Mouse (Mus musculus) midbrain, embryonic 14.5 days (tissue): Measurements from ENCODE around the gene Vmn2r76. TPM values are rescaled to one million over a fixed set of nuclear protein-coding genes. Genes with fewer than 3 reads are reported as not detected.
A peak's percentile ranks its signal among the peaks of the same experiment; 100 is the strongest.
"Not testable (repeated sequence)": the region's sequence is repeated elsewhere in the genome, so short reads cannot be mapped to it uniquely, and the experiment has no call there.

Source experiments
- ATAC-seq: fragments of 200-750 bp; cut with Nextera tagmentation; 2 replicates; pipeline ENCODE4 v1.8.0; 2017; ENCODE audit warnings: moderate number of reproducible peaks, moderate library complexity; ENCODE audit not compliant: low FRiP score, low TSS enrichment
- DNase-seq: peaks from one replicate; pipeline ENCODE4 v3.0.0-alpha.2; 2015
- H3K27ac ChIP-seq: fragments of 300-500 bp; sonication (generic); replicated peaks from 2 replicates; pipeline ENCODE4 v1.5.1; 2014; ENCODE audit warnings: mild to moderate bottlenecking, low read depth, low read length, moderate library complexity
- H3K27me3 ChIP-seq: fragments of 300-500 bp; sonication (generic); 2 replicates; pipeline ENCODE4 v1.6.1; 2014; ENCODE audit warnings: low read length, control low read depth, mixed read lengths; ENCODE audit not compliant: control insufficient read depth, insufficient read depth
- H3K36me3 ChIP-seq: fragments of 300-500 bp; sonication (generic); 2 replicates; pipeline ENCODE4 v1.6.1; 2014; ENCODE audit warnings: low read length, control low read depth; ENCODE audit not compliant: control insufficient read depth, insufficient read depth
- H3K4me1 ChIP-seq: fragments of 300-500 bp; sonication (generic); 2 replicates; pipeline ENCODE4 v1.6.1; 2014; ENCODE audit warnings: mild to moderate bottlenecking, antibody characterized with exemption, low read length, control low read depth; ENCODE audit not compliant: control insufficient read depth, insufficient read depth
- H3K4me2 ChIP-seq: fragments of 300-500 bp; sonication (generic); 2 replicates; pipeline ENCODE4 v1.6.1; 2014; ENCODE audit warnings: mild to moderate bottlenecking, low read length, moderate library complexity
- H3K4me3 ChIP-seq: fragments of 300-500 bp; sonication (generic); replicated peaks from 2 replicates; pipeline ENCODE4 v1.5.1; 2014; ENCODE audit warnings: low read depth, low read length
- H3K9ac ChIP-seq: fragments of 300-500 bp; sonication (generic); replicated peaks from 2 replicates; pipeline ENCODE4 v1.6.1; 2014; ENCODE audit warnings: mild to moderate bottlenecking, low read length, moderate library complexity
- H3K9me3 ChIP-seq: fragments of 300-500 bp; sonication (generic); 2 replicates; pipeline ENCODE4 v1.6.1; 2016; ENCODE audit warnings: low read length, control low read depth, mixed read lengths; ENCODE audit not compliant: control insufficient read depth
- WGBS: fragments of 180-500 bp; shearing (Covaris S2); extraction: QIAGEN DNeasy Blood & Tissue Kit; methylation state at CpG from one replicate; pipeline ENCODE4 v1.1.7; 2014; 5-methylcytosine and 5-hydroxymethylcytosine counted together
- polyA plus RNA-seq: library from polyadenylated mRNA; unstranded; fragments of >200 nt; fragmentation: Nextera tagmentation; extraction: Ambion mirVana; gene quantifications from 2 replicates; pipeline ENCODE4 v1.2.1, GENCODE M21; 2014

Gene Vmn2r76
- polyA plus RNA-seq, result not detected in 2 replicates

GRCm38 (mm10) chr7:86246208-86246607 lies at the start of gene Vmn2r76:
Vmn2r76 (minus strand) TSS chr7:86246308.
- H3K9ac ChIP-seq, result no peak within 1 kb of the TSS
- H3K27ac ChIP-seq, result no peak within 1 kb of the TSS
- no peak within 1 kb of the TSS for H3K4me2 ChIP-seq
- ATAC-seq (no peak), DNase-seq (no peak)
- WGBS, result 69% methylated on average over 1 of the region's 1 CpGs
- H3K36me3 ChIP-seq, result no peaks in the 10 kb centered on the region
- no peak within 1 kb of the TSS for H3K4me3 ChIP-seq
- no peaks in the 10 kb centered on the region for H3K4me1 ChIP-seq
- no peaks in the 10 kb centered on the region for H3K9me3 ChIP-seq
- no peaks in the 10 kb centered on the region for H3K27me3 ChIP-seq

GRCm38 (mm10) chr7:86277072-86277471 lies 31.0 kb upstream of the Vmn2r76 start, which contains the start of gene Olfr310:
Olfr310 (minus strand) TSS chr7:86277172.
- H3K4me2 ChIP-seq, result no peak within 1 kb of the TSS
- no peaks in the 10 kb centered on the region for H3K36me3 ChIP-seq
- no peak for ATAC-seq
- DNase-seq, result no peak
- WGBS, result 75% methylated on average over 1 of the region's 1 CpGs
- no peaks in the 10 kb centered on the region for H3K9me3 ChIP-seq
- no peak within 1 kb of the TSS for H3K4me3 ChIP-seq
- no peak within 1 kb of the TSS for H3K9ac ChIP-seq
- no peak within 1 kb of the TSS for H3K27ac ChIP-seq
- no peaks in the 10 kb centered on the region for H3K27me3 ChIP-seq
- H3K4me1 ChIP-seq, result no peaks in the 10 kb centered on the region

- Histone ChIP-seq H3K9me3 (no peaks in the 10 kb centered on the region), H3K27ac (no peak overlapping the region), H3K4me1 (no peaks in the 10 kb centered on the region), H3K36me3 (no peaks in the 10 kb centered on the region), H3K4me2 (no peak overlapping the region), H3K27me3 (no peaks in the 10 kb centered on the region), H3K4me3 (no peak overlapping the region), H3K9ac (no peak overlapping the region)
- ATAC-seq (0 out of 2 replicates have a peak, but pooled peaks have one; percentile 46), DNase-seq (peak; percentile 58)
Measured at GRCm38 (mm10) chr7:86211345-86211744, 34.8 kb downstream of the Vmn2r76 start.

- not testable (repeated sequence) for H3K36me3 ChIP-seq, H3K9me3 ChIP-seq, H3K27me3 ChIP-seq, H3K27ac ChIP-seq, ATAC-seq, H3K4me3 ChIP-seq, H3K4me2 ChIP-seq, H3K4me1 ChIP-seq, H3K9ac ChIP-seq, DNase-seq
- 63% methylated on average over 1 of the region's 1 CpGs for WGBS
Measured at GRCm38 (mm10) chr7:86171678-86172077, 74.4 kb downstream of the Vmn2r76 start, which contains the start of gene Vmn2r75. Vmn2r75 (minus strand) TSS chr7:86171778.

Other genes starting within 250 kb of the Vmn2r76 start
- not detected in 2 replicates for gene Vmn2r75, start 74.5 kb downstream of the Vmn2r76 start, polyA plus RNA-seq
- not detected in 2 replicates for gene Olfr310, start 30.9 kb upstream of the Vmn2r76 start, polyA plus RNA-seq
- not detected in 2 replicates for gene Olfr309, start 67.4 kb upstream of the Vmn2r76 start, polyA plus RNA-seq
- not detected in 2 replicates for gene Olfr308, start 79.3 kb upstream of the Vmn2r76 start, polyA plus RNA-seq
- gene Olfr307, start 91.3 kb upstream of the Vmn2r76 start, polyA plus RNA-seq, result not detected in 2 replicates
- gene Olfr305, start 120.6 kb upstream of the Vmn2r76 start, polyA plus RNA-seq, result not detected in 2 replicates
- not detected in 2 replicates for gene Olfr304, start 140.3 kb upstream of the Vmn2r76 start, polyA plus RNA-seq
- not detected in 2 replicates for gene Olfr303, start 151.5 kb upstream of the Vmn2r76 start, polyA plus RNA-seq
- not detected in 2 replicates for gene Olfr301, start 157.5 kb upstream of the Vmn2r76 start, polyA plus RNA-seq
- gene Olfr299, start 213.6 kb upstream of the Vmn2r76 start, polyA plus RNA-seq, result not detected in 2 replicates
- not detected in 2 replicates for gene Olfr298, start 246.2 kb upstream of the Vmn2r76 start, polyA plus RNA-seq